Mouse (Mus musculus) thymus, postnatal 0 days (tissue): Measurements from ENCODE around the gene Dus2. TPM values are rescaled to one million over a fixed set of nuclear protein-coding genes. Genes with fewer than 3 reads are reported as not detected.
A peak's percentile ranks its signal among the peaks of the same experiment; 100 is the strongest.
"Not testable (repeated sequence)": the region's sequence is repeated elsewhere in the genome, so short reads cannot be mapped to it uniquely, and the experiment has no call there.

Source experiments
- DNase-seq: peaks from one replicate; pipeline ENCODE4 v3.0.0-alpha.2; 2015; ENCODE audit warnings: low spot score
- polyA plus RNA-seq: library from polyadenylated mRNA; unstranded; fragments of >200 nt; fragmentation: Nextera tagmentation; extraction: Ambion mirVana; gene quantifications from 2 replicates; pipeline ENCODE4 v1.2.1, GENCODE M21; 2015

Gene Dus2
- polyA plus RNA-seq, 1 experiment from 2014 or later, result 25.6 TPM

- DNase-seq, result no peak
These were observed 2.6 kb upstream of the Dus2 start for GRCm38 (mm10) chr8:105988546-105988945.

GRCm38 (mm10) chr8:105991546-105991945 is 409 bp downstream of the Dus2 start:
- no peak for DNase-seq

GRCm38 (mm10) chr8:105992499-105992898 is 1.4 kb downstream of the Dus2 start:
- DNase-seq, result peak; percentile 76

- DNase-seq, result no peak
These were observed 2.1 kb downstream of the Dus2 start for GRCm38 (mm10) chr8:105993226-105993625.

GRCm38 (mm10) chr8:105996359-105996758 is 5.2 kb downstream of the Dus2 start:
- DNase-seq, result no peak

- no peak for DNase-seq
These were observed 7.8 kb downstream of the Dus2 start for GRCm38 (mm10) chr8:105998971-105999370.

- no peak for DNase-seq
These were observed 10.8 kb downstream of the Dus2 start for GRCm38 (mm10) chr8:106001908-106002307.

GRCm38 (mm10) chr8:106004538-106005207 is 13.5 kb downstream of the Dus2 start:
- no peak for DNase-seq

GRCm38 (mm10) chr8:106005875-106006274 is 14.7 kb downstream of the Dus2 start, which contains the start of gene Dpep2nb:
TSS of gene Dpep2nb (minus strand) at chr8:106005975.
- DNase-seq, result no peak

GRCm38 (mm10) chr8:106006413-106006812 is 15.3 kb downstream of the Dus2 start:
- DNase-seq, result peak; percentile 29

GRCm38 (mm10) chr8:106007135-106007534 is 16.0 kb downstream of the Dus2 start:
- no peak for DNase-seq

- not testable (repeated sequence) for DNase-seq
These were observed 16.8 kb downstream of the Dus2 start for GRCm38 (mm10) chr8:106007891-106008290.

GRCm38 (mm10) chr8:106010748-106011642 is 19.9 kb downstream of the Dus2 start:
- DNase-seq, result peak; percentile 90

- DNase-seq, result no peak
These were observed 20.5 kb downstream of the Dus2 start, which contains the start of gene Ddx28 for GRCm38 (mm10) chr8:106011643-106011986. TSS of gene Ddx28 (minus strand) at chr8:106011882.

- DNase-seq, result not testable (repeated sequence)
These were observed 21.1 kb downstream of the Dus2 start for GRCm38 (mm10) chr8:106012203-106012602.

- DNase-seq, result no peak
These were observed 25.1 kb downstream of the Dus2 start for GRCm38 (mm10) chr8:106016284-106016683.

GRCm38 (mm10) chr8:106017130-106017529 is 26.0 kb downstream of the Dus2 start:
- DNase-seq, result peak; percentile 69

- no peak for DNase-seq
These were observed 26.9 kb downstream of the Dus2 start for GRCm38 (mm10) chr8:106018039-106018438.

- peak; percentile 87 for DNase-seq
These were observed 31.3 kb downstream of the Dus2 start for GRCm38 (mm10) chr8:106022483-106022882.

GRCm38 (mm10) chr8:106038721-106039120 is 47.6 kb downstream of the Dus2 start:
- peak; percentile 3 for DNase-seq

- DNase-seq, result no peak
These were observed 48.5 kb downstream of the Dus2 start for GRCm38 (mm10) chr8:106039605-106040004.

- DNase-seq, result no peak
These were observed 49.1 kb downstream of the Dus2 start for GRCm38 (mm10) chr8:106040218-106040617.
